Mouse (Mus musculus): ENCODE results near the gene Dapk2. TPM values are rescaled to one million over a fixed set of nuclear protein-coding genes. Genes with fewer than 3 reads are reported as not detected.

The Dapk2 gene
- 10.8 and 11.8 TPM in 2 replicates for polyA plus RNA-seq (2012; rRNA removed)

GRCm38 (mm10) chr9:66157958-66158830, at the start of gene Dapk2:
TSS of gene Dapk2 (plus strand) at chr9:66158223.
- TF ChIP-seq POLR2A (IDR thresholded peaks at IDR 0.05; ENCODE audit: low read depth, low read length) = no peak
- TF ChIP-seq CTCF (conservative IDR thresholded peaks at IDR 0.05; ENCODE audit: insufficient read depth, insufficient read length, low read depth, low read length) = peak; percentile 61
- H3K4me3 ChIP-seq (ENCODE audit: insufficient read depth, low read depth, low read length) = peak within 1 kb of the TSS; percentile 56
- H3K27me3 ChIP-seq (replicated peaks; ENCODE audit: control insufficient read depth, insufficient read depth, low read length) = no peaks in the 10 kb centered on the region
- H3K4me1 ChIP-seq (ENCODE audit: control insufficient read depth, insufficient read depth, low read length) = no peaks in the 10 kb centered on the region
- peak; percentile 95 for DNase-seq
- no peaks in the 10 kb centered on the region for H3K36me3 ChIP-seq (ENCODE audit: control insufficient read depth, insufficient read depth, low read length)
- no peak within 1 kb of the TSS for H3K27ac ChIP-seq (ENCODE audit: insufficient read depth, low read depth, low read length)
- 2% methylated on average over 58 of the region's 58 CpGs for WGBS

- 68% methylated on average over 1 of the region's 1 CpGs for WGBS
- no peak overlapping the region for H3K4me3 ChIP-seq (ENCODE audit: insufficient read depth, low read depth, low read length)
- TF ChIP-seq POLR2A (IDR thresholded peaks at IDR 0.05; ENCODE audit: low read depth, low read length) (no peak), CTCF (conservative IDR thresholded peaks at IDR 0.05; ENCODE audit: insufficient read depth, insufficient read length, low read depth, low read length) (no peak)
- H3K4me1 ChIP-seq (ENCODE audit: control insufficient read depth, insufficient read depth, low read length) = peaks cover 11% of the 10 kb centered on the region
- peak; percentile 82 for DNase-seq
- H3K27me3 ChIP-seq (replicated peaks; ENCODE audit: control insufficient read depth, insufficient read depth, low read length) = no peaks in the 10 kb centered on the region
- peaks cover 3% of the 10 kb centered on the region for H3K36me3 ChIP-seq (ENCODE audit: control insufficient read depth, insufficient read depth, low read length)
- peak overlapping the region; percentile 90 for H3K27ac ChIP-seq (ENCODE audit: insufficient read depth, low read depth, low read length)
Measured at GRCm38 (mm10) chr9:66109574-66109973, 48.4 kb upstream of the Dapk2 start.

- Histone ChIP-seq H3K27me3 (replicated peaks; ENCODE audit: control insufficient read depth, insufficient read depth, low read length) (no peaks in the 10 kb centered on the region), H3K36me3 (ENCODE audit: control insufficient read depth, insufficient read depth, low read length) (no peaks in the 10 kb centered on the region; the same call in none of the 2 replicates), H3K4me1 (ENCODE audit: control insufficient read depth, insufficient read depth, low read length) (peaks cover 11% of the 10 kb centered on the region), H3K27ac (ENCODE audit: insufficient read depth, low read depth, low read length) (peak overlapping the region; percentile 86), H3K4me3 (ENCODE audit: insufficient read depth, low read depth, low read length) (no peak overlapping the region)
- peak; percentile 44 for DNase-seq
- 37% methylated on average over 8 of the region's 8 CpGs for WGBS
- TF ChIP-seq POLR2A (IDR thresholded peaks at IDR 0.05; ENCODE audit: low read depth, low read length) (no peak), CTCF (conservative IDR thresholded peaks at IDR 0.05; ENCODE audit: insufficient read depth, insufficient read length, low read depth, low read length) (no peak)
Measured at GRCm38 (mm10) chr9:66110126-66110525, 47.9 kb upstream of the Dapk2 start.

- H3K27ac ChIP-seq (ENCODE audit: insufficient read depth, low read depth, low read length) = peak overlapping the region; percentile 86
- H3K36me3 ChIP-seq (ENCODE audit: control insufficient read depth, insufficient read depth, low read length) = no peaks in the 10 kb centered on the region; the same call in none of the 2 replicates
- H3K27me3 ChIP-seq (replicated peaks; ENCODE audit: control insufficient read depth, insufficient read depth, low read length) = no peaks in the 10 kb centered on the region
- peaks cover 11% of the 10 kb centered on the region for H3K4me1 ChIP-seq (ENCODE audit: control insufficient read depth, insufficient read depth, low read length)
- TF ChIP-seq POLR2A (IDR thresholded peaks at IDR 0.05; ENCODE audit: low read depth, low read length) (no peak), CTCF (conservative IDR thresholded peaks at IDR 0.05; ENCODE audit: insufficient read depth, insufficient read length, low read depth, low read length) (no peak)
- DNase-seq = peak; percentile 87
- 47% methylated on average over 8 of the region's 8 CpGs for WGBS
- no peak overlapping the region for H3K4me3 ChIP-seq (ENCODE audit: insufficient read depth, low read depth, low read length)
Measured at GRCm38 (mm10) chr9:66110611-66111379, 47.2 kb upstream of the Dapk2 start.

GRCm38 (mm10) chr9:66114341-66114740, 43.7 kb upstream of the Dapk2 start:
- 89% methylated on average over 3 of the region's 3 CpGs for WGBS

GRCm38 (mm10) chr9:66116890-66117289, 41.1 kb upstream of the Dapk2 start:
- TF ChIP-seq POLR2A (IDR thresholded peaks at IDR 0.05; ENCODE audit: low read depth, low read length) (no peak), CTCF (conservative IDR thresholded peaks at IDR 0.05; ENCODE audit: insufficient read depth, insufficient read length, low read depth, low read length) (no peak)
- no peak for DNase-seq
- Histone ChIP-seq H3K4me1 (ENCODE audit: control insufficient read depth, insufficient read depth, low read length) (no peaks in the 10 kb centered on the region; the same call in 1 of the 2 replicates), H3K36me3 (ENCODE audit: control insufficient read depth, insufficient read depth, low read length) (no peaks in the 10 kb centered on the region; the same call in 1 of the 2 replicates), H3K4me3 (ENCODE audit: insufficient read depth, low read depth, low read length) (no peak overlapping the region), H3K27me3 (replicated peaks; ENCODE audit: control insufficient read depth, insufficient read depth, low read length) (no peaks in the 10 kb centered on the region), H3K27ac (ENCODE audit: insufficient read depth, low read depth, low read length) (peak overlapping the region; percentile 10; the same call in 1 of the 2 replicates)
- WGBS = 30% methylated on average over 8 of the region's 8 CpGs

More at GRCm38 (mm10) chr9:66114341-66114740, 43.7 kb upstream of the Dapk2 start:
- H3K4me3 ChIP-seq (ENCODE audit: insufficient read depth, low read depth, low read length) = no peak overlapping the region
- no peak overlapping the region for H3K27ac ChIP-seq (ENCODE audit: insufficient read depth, low read depth, low read length)
- no peaks in the 10 kb centered on the region; the same call in 1 of the 2 replicates for H3K36me3 ChIP-seq (ENCODE audit: control insufficient read depth, insufficient read depth, low read length)
- DNase-seq = no peak
- TF ChIP-seq POLR2A (IDR thresholded peaks at IDR 0.05; ENCODE audit: low read depth, low read length) = no peak
- H3K27me3 ChIP-seq (replicated peaks; ENCODE audit: control insufficient read depth, insufficient read depth, low read length) = no peaks in the 10 kb centered on the region
- peaks cover 7% of the 10 kb centered on the region for H3K4me1 ChIP-seq (ENCODE audit: control insufficient read depth, insufficient read depth, low read length)
